Mouse (Mus musculus) heart, embryonic 16.5 days (tissue): ENCODE data around the gene Gm49342. TPM values are rescaled to one million over a fixed set of nuclear protein-coding genes. Genes with fewer than 3 reads are reported as not detected.
"Not testable (repeated sequence)": the region's sequence is repeated elsewhere in the genome, so short reads cannot be mapped to it uniquely, and the experiment has no call there.

Experiments used
- ATAC-seq: fragments of 200-750 bp; cut with Nextera tagmentation; replicated peaks from 2 replicates; pipeline ENCODE4 v1.8.0; 2017; ENCODE audit warnings: moderate number of reproducible peaks; ENCODE audit not compliant: insufficient read depth, low FRiP score; ENCODE audit errors: extremely low read depth
- H3K27ac ChIP-seq: fragments of 300-500 bp; sonication (generic); 2 replicates; pipeline ENCODE4 v1.5.1; 2014; ENCODE audit warnings: mild to moderate bottlenecking, low read length, control low read depth, moderate library complexity
- H3K27me3 ChIP-seq: fragments of 300-500 bp; sonication (generic); 2 replicates; pipeline ENCODE4 v1.6.1; 2014; ENCODE audit warnings: low read length, mixed read lengths; ENCODE audit not compliant: control insufficient read depth, insufficient read depth
- H3K36me3 ChIP-seq: fragments of 300-500 bp; sonication (generic); 2 replicates; pipeline ENCODE4 v1.6.1; 2014; ENCODE audit not compliant: control insufficient read depth, insufficient read depth
- H3K4me1 ChIP-seq: fragments of 300-500 bp; sonication (generic); 2 replicates; pipeline ENCODE4 v1.6.1; 2014; ENCODE audit warnings: low read length, mixed read lengths; ENCODE audit not compliant: control insufficient read depth, insufficient read depth
- H3K4me2 ChIP-seq: fragments of 300-500 bp; sonication (generic); 2 replicates; pipeline ENCODE4 v1.6.1; 2014; ENCODE audit warnings: low read depth, mild to moderate bottlenecking, control low read depth, low read length
- H3K4me3 ChIP-seq: fragments of 300-500 bp; sonication (generic); 2 replicates; pipeline ENCODE4 v1.5.1; 2014; ENCODE audit warnings: mild to moderate bottlenecking, control low read depth, low read length
- H3K9ac ChIP-seq: fragments of 300-500 bp; sonication (generic); 2 replicates; pipeline ENCODE4 v1.6.1; 2014; ENCODE audit warnings: low read length, control low read depth
- H3K9me3 ChIP-seq: fragments of 300-500 bp; sonication (generic); replicated peaks from 2 replicates; pipeline ENCODE4 v1.6.1; 2016; ENCODE audit warnings: low read length; ENCODE audit not compliant: control insufficient read depth
- WGBS: fragments of 180-500 bp; shearing (Covaris S2); extraction: QIAGEN DNeasy Blood & Tissue Kit; methylation state at CpG from one replicate; pipeline ENCODE4 v1.1.7; 2014; 5-methylcytosine and 5-hydroxymethylcytosine counted together
- polyA plus RNA-seq: library from polyadenylated mRNA; unstranded; fragments of >200 nt; fragmentation: Nextera tagmentation; extraction: Ambion mirVana; gene quantifications from 2 replicates; pipeline ENCODE4 v1.2.1, GENCODE M21; 2015

Gene Gm49342
- polyA plus RNA-seq, 1 experiment from 2014 or later: not detected

- Histone ChIP-seq H3K4me1 (peaks cover 15% of the 10 kb centered on the region), H3K27me3 (no peaks in the 10 kb centered on the region), H3K27ac (peak within 1 kb of the TSS; percentile 88), H3K36me3 (peaks cover 28% of the 10 kb centered on the region), H3K4me3 (peak within 1 kb of the TSS; percentile 100), H3K9me3 (no peaks in the 10 kb centered on the region), H3K4me2 (peak within 1 kb of the TSS; percentile 89), H3K9ac (peak within 1 kb of the TSS; percentile 99)
- under 1% methylated on average over 68 of the region's 68 CpGs for WGBS
- peak; percentile 99 for ATAC-seq
Observed at GRCm38 (mm10) chr14:50930754-50931492, 13.4 kb upstream of the Gm49342 start, which contains the start of the genes Pip4p1 and Pnp. Gene Pip4p1 (minus strand): TSS chr14:50930856. Gene Pnp (plus strand): TSS chr14:50931082.

DNA sequence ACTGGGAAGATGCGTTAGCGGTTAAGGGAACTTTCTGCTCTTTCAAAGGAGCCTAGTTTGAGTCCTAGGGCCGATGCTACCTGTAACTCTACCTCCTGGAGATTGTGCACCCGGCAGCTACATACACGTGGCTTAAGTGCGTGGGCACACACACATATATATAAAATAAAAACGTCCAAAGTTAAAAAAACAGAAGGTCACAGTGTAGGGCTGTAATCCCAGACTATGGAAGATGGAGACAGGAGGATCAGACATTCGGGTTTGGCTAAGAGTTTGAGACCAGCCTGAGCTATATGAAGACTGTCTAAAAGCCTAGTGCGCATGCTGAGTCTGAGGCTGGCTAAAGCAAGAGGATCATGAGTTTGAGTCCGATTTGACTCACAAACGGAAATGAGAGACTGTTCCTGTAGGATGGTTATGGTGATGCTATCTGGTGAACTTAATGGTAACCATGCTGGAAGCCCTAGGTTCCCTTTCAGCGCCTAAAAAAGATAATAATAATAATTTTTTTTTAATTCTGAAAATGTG is 12.8 kb upstream of the Gm49342 start:
- Histone ChIP-seq H3K4me1 (peaks cover 10% of the 10 kb centered on the region), H3K27me3 (no peaks in the 10 kb centered on the region), H3K4me2 (peak overlapping the region; percentile 74), H3K36me3 (peaks cover 23% of the 10 kb centered on the region), H3K9me3 (no peaks in the 10 kb centered on the region), H3K27ac (peak overlapping the region; percentile 83), H3K4me3 (peak overlapping the region; percentile 100), H3K9ac (peak overlapping the region; percentile 65)
- no peak; the same call in 1 of the 2 replicates for ATAC-seq
- 10% methylated on average over 12 of the region's 12 CpGs for WGBS

DNA sequence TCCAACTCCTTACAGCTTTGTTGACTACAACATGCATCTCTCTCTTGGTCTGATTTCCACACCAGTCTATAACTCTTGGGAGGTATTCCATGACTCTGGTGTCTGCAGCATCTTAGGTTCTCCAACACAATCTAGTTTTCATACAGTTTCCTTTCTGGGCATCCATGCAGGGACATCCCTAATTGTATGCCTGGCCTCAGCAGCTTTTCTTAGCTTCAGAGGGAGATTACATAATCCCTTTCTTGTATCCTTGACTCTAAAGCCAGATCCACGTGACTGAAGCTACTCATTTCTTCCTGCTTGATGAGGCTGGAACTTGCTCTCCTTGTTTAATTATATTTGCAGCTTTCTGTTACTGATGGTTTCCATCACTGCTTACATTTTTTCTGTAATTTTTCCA is 7.7 kb upstream of the Gm49342 start:
- Histone ChIP-seq H3K27ac (no peak overlapping the region), H3K27me3 (no peaks in the 10 kb centered on the region), H3K4me2 (no peak overlapping the region), H3K9me3 (no peaks in the 10 kb centered on the region), H3K9ac (no peak overlapping the region), H3K36me3 (no peaks in the 10 kb centered on the region), H3K4me1 (peaks cover 3% of the 10 kb centered on the region; the same call in 1 of the 2 replicates), H3K4me3 (no peak overlapping the region)
- WGBS: 46% methylated on average over 1 of the region's 1 CpGs
- no peak for ATAC-seq

DNA sequence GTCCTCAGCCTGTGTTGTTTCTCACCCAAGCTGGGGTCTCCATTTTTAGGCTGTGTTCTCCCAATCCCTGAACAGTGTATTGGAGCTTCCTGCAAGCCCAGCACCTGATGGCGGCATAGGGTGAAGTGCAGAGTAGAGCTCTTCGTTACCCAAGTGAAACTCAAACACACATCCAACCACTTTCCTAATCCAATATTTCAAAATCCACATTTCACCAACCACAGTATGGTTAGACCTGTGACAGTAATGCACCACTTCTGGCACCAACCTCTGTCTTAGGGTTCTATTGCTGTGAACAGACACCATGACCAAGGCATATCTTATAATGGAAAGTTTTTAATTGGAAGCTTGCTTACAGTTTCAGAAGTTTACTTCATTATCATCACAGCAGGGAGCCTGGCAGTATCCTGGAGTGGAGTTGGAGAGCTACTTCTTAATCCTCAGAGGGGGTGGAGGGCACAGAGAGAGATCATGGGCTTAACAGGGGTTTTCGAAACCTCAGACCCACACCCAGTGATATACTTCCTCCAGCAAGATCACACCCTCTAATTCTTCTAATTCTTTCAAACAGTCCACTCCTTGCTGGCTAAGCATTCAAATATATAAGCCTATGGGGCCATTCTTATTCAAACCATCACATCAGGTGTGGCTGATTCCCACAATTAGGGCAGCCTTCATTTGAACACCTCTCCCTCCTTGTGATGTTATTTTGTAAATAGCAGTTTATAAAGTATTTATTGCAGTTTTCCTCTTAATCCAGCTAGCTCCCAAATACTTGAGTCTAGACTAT is 6.0 kb upstream of the Gm49342 start:
- H3K9me3 ChIP-seq: no peaks in the 10 kb centered on the region
- no peaks in the 10 kb centered on the region for H3K4me1 ChIP-seq
- H3K4me3 ChIP-seq: no peak overlapping the region
- WGBS: 86% methylated on average over 3 of the region's 3 CpGs
- H3K27ac ChIP-seq: no peak overlapping the region
- ATAC-seq: no peak
- H3K4me2 ChIP-seq: no peak overlapping the region
- H3K9ac ChIP-seq: no peak overlapping the region
- no peaks in the 10 kb centered on the region for H3K27me3 ChIP-seq
- H3K36me3 ChIP-seq: no peaks in the 10 kb centered on the region

DNA sequence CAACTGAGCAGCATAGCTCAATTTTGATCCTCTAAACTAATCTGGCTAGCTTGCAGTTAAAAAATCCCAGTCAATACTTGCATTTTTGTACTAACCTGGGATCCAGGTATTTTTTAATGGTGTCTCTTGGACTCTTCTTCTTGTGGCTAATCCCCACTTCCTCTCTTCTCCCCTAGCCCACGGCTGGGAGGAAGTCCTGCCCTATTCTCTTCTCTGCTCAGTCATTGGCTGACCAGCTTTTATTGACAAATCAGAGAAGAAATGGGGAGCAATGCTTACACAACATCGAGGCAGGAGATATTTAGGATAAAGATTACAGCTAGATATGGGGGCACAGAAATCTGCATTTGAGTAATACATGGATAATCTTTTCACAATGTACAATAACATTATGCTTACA is 5.4 kb upstream of the Gm49342 start:
- no peak overlapping the region for H3K4me3 ChIP-seq
- no peaks in the 10 kb centered on the region for H3K27me3 ChIP-seq
- no peak overlapping the region for H3K27ac ChIP-seq
- no peak overlapping the region for H3K9ac ChIP-seq
- WGBS: 30% methylated on average over 2 of the region's 2 CpGs
- ATAC-seq: no peak
- peaks cover 3% of the 10 kb centered on the region for H3K4me1 ChIP-seq
- no peaks in the 10 kb centered on the region for H3K9me3 ChIP-seq
- no peaks in the 10 kb centered on the region for H3K36me3 ChIP-seq
- no peak overlapping the region for H3K4me2 ChIP-seq

GRCm38 (mm10) chr14:50944668-50945033 is 334 bp downstream of the Gm49342 start:
- WGBS: 1% methylated on average over 15 of the region's 15 CpGs
- H3K27me3 ChIP-seq, H3K4me1 ChIP-seq, H3K36me3 ChIP-seq, H3K9me3 ChIP-seq: not testable (repeated sequence)
- Histone ChIP-seq H3K4me3 (peak overlapping the region; percentile 52), H3K4me2 (peak overlapping the region; percentile 60), H3K27ac (peak overlapping the region; percentile 89), H3K9ac (peak overlapping the region; percentile 76)
- ATAC-seq: peak; percentile 92

DNA sequence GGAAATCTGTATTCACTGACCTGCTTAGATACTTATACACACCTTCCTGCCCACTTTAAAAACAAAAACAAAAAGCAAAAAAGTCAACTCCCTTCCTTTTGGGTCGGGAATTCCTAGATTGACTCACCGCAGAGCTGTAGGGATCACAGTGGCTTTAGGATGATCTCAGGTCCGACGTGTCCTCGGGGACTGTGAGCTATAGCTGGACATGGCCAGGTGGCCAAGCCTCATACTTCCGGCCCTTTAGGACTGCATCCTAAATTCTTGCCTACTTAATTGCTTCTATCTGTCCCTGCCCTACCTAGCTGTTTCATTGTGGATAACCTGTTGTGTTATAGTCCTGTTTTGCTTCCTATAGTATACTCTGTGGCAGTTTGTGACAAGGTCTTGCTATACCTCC is 764 bp downstream of the Gm49342 start:
- peak overlapping the region; percentile 76 for H3K9ac ChIP-seq
- not testable (repeated sequence) for H3K4me1 ChIP-seq, H3K27me3 ChIP-seq, H3K9me3 ChIP-seq, H3K36me3 ChIP-seq, ATAC-seq
- peak overlapping the region; percentile 52 for H3K4me3 ChIP-seq
- 11% methylated on average over 6 of the region's 6 CpGs for WGBS
- peak overlapping the region; percentile 60 for H3K4me2 ChIP-seq
- H3K27ac ChIP-seq: peak overlapping the region; percentile 89

GRCm38 (mm10) chr14:50945526-50945925 is 1.2 kb downstream of the Gm49342 start:
- H3K27me3 ChIP-seq, ATAC-seq, H3K27ac ChIP-seq, H3K9me3 ChIP-seq, H3K4me1 ChIP-seq, H3K36me3 ChIP-seq: not testable (repeated sequence)
- H3K4me2 ChIP-seq: peak overlapping the region; percentile 60
- WGBS: 28% methylated on average over 3 of the region's 3 CpGs
- peak overlapping the region; percentile 52 for H3K4me3 ChIP-seq
- H3K9ac ChIP-seq: peak overlapping the region; percentile 76; the same call in 1 of the 2 replicates

DNA sequence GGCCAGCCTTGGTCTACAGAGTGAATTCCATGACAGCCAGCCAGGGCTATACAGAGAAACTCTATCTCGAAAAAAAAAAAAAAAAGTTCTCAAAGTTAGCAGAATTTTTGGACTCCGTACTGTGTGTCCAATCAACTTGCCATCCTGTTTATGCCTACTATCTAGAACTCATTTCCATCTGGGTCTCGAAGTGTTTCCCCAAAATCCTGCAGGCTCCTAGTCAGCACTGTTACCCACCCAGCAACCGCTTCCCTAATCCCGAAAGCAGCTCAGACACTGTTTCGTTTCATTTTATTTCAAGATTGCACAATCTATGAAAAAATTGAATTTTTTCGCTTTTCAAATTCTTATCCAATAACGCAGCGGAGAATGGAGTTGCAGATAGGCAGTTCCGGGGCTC is 11.2 kb downstream of the Gm49342 start:
- H3K4me2 ChIP-seq: no peak overlapping the region
- H3K36me3 ChIP-seq: peaks cover 3% of the 10 kb centered on the region; the same call in 1 of the 2 replicates
- ATAC-seq: no peak
- H3K9ac ChIP-seq: no peak overlapping the region
- 82% methylated on average over 10 of the region's 10 CpGs for WGBS
- no peaks in the 10 kb centered on the region for H3K27me3 ChIP-seq
- no peak overlapping the region for H3K4me3 ChIP-seq
- no peaks in the 10 kb centered on the region for H3K4me1 ChIP-seq
- H3K27ac ChIP-seq: no peak overlapping the region
- H3K9me3 ChIP-seq: no peaks in the 10 kb centered on the region
